Mouse (Mus musculus): ENCODE measurements at regions not wholly inside any gene's neighbourhood (a gene's known extent, or its start where the extent isn't known, plus 50 kb on each side); places are given as distances from the start of the nearest gene placed in this dataset.

- TF ChIP-seq CTCF (IDR thresholded peaks at IDR 0.05; ENCODE audit: low read depth, low read length) (no peak), GATA1 (IDR thresholded peaks at IDR 0.05; ENCODE audit: borderline replicate concordance, low read length) (no peak)
These were observed 338.7 kb downstream of the Nucb2 start for GRCm38 (mm10) chr7:116842894-116843293.
